Mouse (Mus musculus): Measurements from ENCODE around the gene Tmem235. TPM values are rescaled to one million over a fixed set of nuclear protein-coding genes. Genes with fewer than 3 reads are reported as not detected.

The Tmem235 gene
- total and polyA plus RNA-seq, 3 experiments, result not detected

GRCm38 (mm10) chr11:117863174-117863856 is 2.8 kb downstream of the Tmem235 start:
- H3K27ac ChIP-seq (ENCODE audit: insufficient read depth, low read depth), result no peak overlapping the region
- peaks cover 11 to 22% of the 10 kb centered on the region in 2 experiments for H3K4me1 ChIP-seq (ENCODE audit: control insufficient read depth in 1 of 2, insufficient read depth in 2 of 2)
- in situ Hi-C loops (cut with MboI; ENCODE audit: low pct_ligation_motif_present, low pct_unique_long_range_greater_than_20kb, low sequenced_read_pairs) (loop anchor here (10.0 kb wide), 1 partner anchor 351 kb away; no protein-coding TSS in a partner anchor), dilution Hi-C loops (cut with MboI; ENCODE audit: extremely low pct_ligation_motif_present, extremely low pct_unique_long_range_greater_than_20kb, low sequenced_read_pairs) (no loop called here)
- no peak overlapping the region for H3K4me2 ChIP-seq (ENCODE audit: insufficient read depth, low read depth, poor library complexity, severe bottlenecking)
- no peak for TF ChIP-seq NRF1 (IDR thresholded peaks at IDR 0.05; ENCODE audit: low read depth, low read length)
- TF ChIP-seq ZKSCAN1 (IDR thresholded peaks at IDR 0.05; ENCODE audit: borderline replicate concordance, low read depth, low read length), result no peak
- no peak for TF ChIP-seq POLR2AphosphoS2 (IDR thresholded peaks at IDR 0.05; ENCODE audit: low read depth, low read length)
- TF ChIP-seq CTCF (conservative IDR thresholded peaks at IDR 0.05 in 1 of 2, IDR thresholded peaks at IDR 0.05 in 1 of 2; ENCODE audit: low read depth in 2 of 2, low read length in 2 of 2), result no peak
- TF ChIP-seq MEF2A (IDR thresholded peaks at IDR 0.05; ENCODE audit: borderline replicate concordance, low read depth, low read length), result no peak
- TF ChIP-seq USF2 (conservative IDR thresholded peaks at IDR 0.05; ENCODE audit: low read depth, low read length), result no peak
- no peak for TF ChIP-seq JUND (conservative IDR thresholded peaks at IDR 0.05; ENCODE audit: low read depth, low read length)
- no peak for TF ChIP-seq E2F4 (IDR thresholded peaks at IDR 0.05; ENCODE audit: insufficient replicate concordance, low read depth, low read length)
- TF ChIP-seq MXI1 (IDR thresholded peaks at IDR 0.05; ENCODE audit: low read depth, low read length), result no peak
- no peak for TF ChIP-seq SIN3A (IDR thresholded peaks at IDR 0.05; ENCODE audit: low read length)
- no peak for TF ChIP-seq HCFC1 (IDR thresholded peaks at IDR 0.05; ENCODE audit: low read depth, low read length)
- TF ChIP-seq SMC3 (IDR thresholded peaks at IDR 0.05; ENCODE audit: low read depth, low read length), result no peak
- TF ChIP-seq BHLHE40 (IDR thresholded peaks at IDR 0.05; ENCODE audit: low read depth, low read length), result no peak
- TF ChIP-seq MYC (IDR thresholded peaks at IDR 0.05; ENCODE audit: low read depth, low read length), result no peak
- no peak for TF ChIP-seq PAX5 (IDR thresholded peaks at IDR 0.05; ENCODE audit: low read length)
- no peak overlapping the region for H3K4me3 ChIP-seq (replicated peaks in 1 of 3; ENCODE audit: low read depth in 2 of 3, low read length in 2 of 3, poor library complexity in 1 of 3)
- peaks cover 16% of the 10 kb centered on the region for H3K27me3 ChIP-seq (replicated peaks)
- peaks cover 0 to 12% of the 10 kb centered on the region in 2 experiments for H3K36me3 ChIP-seq (replicated peaks in 1 of 2; ENCODE audit: control insufficient read depth in 1 of 2, insufficient read depth in 1 of 2, low read length in 1 of 2)
- H3K79me2 ChIP-seq (replicated peaks; ENCODE audit: control insufficient read depth, extremely low read depth, insufficient read depth, poor library complexity, severe bottlenecking), result no peaks in the 10 kb centered on the region
- no peak overlapping the region for H3K9ac ChIP-seq (ENCODE audit: insufficient read depth, low read depth)
- no peaks in the 10 kb centered on the region for H3K9me3 ChIP-seq (replicated peaks; ENCODE audit: low read length)
- DNase-seq (ENCODE audit: extremely low read depth), result no peak

GRCm38 (mm10) chr11:117864805-117865204 is 4.3 kb downstream of the Tmem235 start:
- Histone ChIP-seq H3K4me3 (replicated peaks in 1 of 3; ENCODE audit: low read depth in 2 of 3, low read length in 2 of 3, poor library complexity in 1 of 3) (no peak overlapping the region), H3K9ac (ENCODE audit: insufficient read depth, low read depth) (no peak overlapping the region), H3K79me2 (replicated peaks; ENCODE audit: control insufficient read depth, extremely low read depth, insufficient read depth, poor library complexity, severe bottlenecking) (no peaks in the 10 kb centered on the region), H3K27me3 (replicated peaks) (peaks cover 31% of the 10 kb centered on the region), H3K9me3 (replicated peaks; ENCODE audit: low read length) (no peaks in the 10 kb centered on the region), H3K27ac (ENCODE audit: insufficient read depth, low read depth) (no peak overlapping the region), H3K4me1 (ENCODE audit: control insufficient read depth in 1 of 2, insufficient read depth in 2 of 2) (peaks cover 11 to 22% of the 10 kb centered on the region in 2 experiments), H3K36me3 (replicated peaks in 1 of 2; ENCODE audit: control insufficient read depth in 1 of 2, insufficient read depth in 1 of 2, low read length in 1 of 2) (peaks cover 0 to 4% of the 10 kb centered on the region in 2 experiments), H3K4me2 (ENCODE audit: insufficient read depth, low read depth, poor library complexity, severe bottlenecking) (no peak overlapping the region)
- dilution Hi-C loops (cut with MboI; ENCODE audit: extremely low pct_ligation_motif_present, extremely low pct_unique_long_range_greater_than_20kb, low sequenced_read_pairs), result no loop called here
- in situ Hi-C loops (cut with MboI; ENCODE audit: low pct_ligation_motif_present, low pct_unique_long_range_greater_than_20kb, low sequenced_read_pairs), result loop anchor here (5.0 to 10.0 kb wide), 2 partner anchors 227 to 350 kb away; no protein-coding TSS in a partner anchor
- TF ChIP-seq TCF12 (IDR thresholded peaks at IDR 0.05; ENCODE audit: low read depth, low read length), result no peak
- no peak for TF ChIP-seq BHLHE40 (IDR thresholded peaks at IDR 0.05; ENCODE audit: low read depth, low read length)
- no peak for TF ChIP-seq JUND (conservative IDR thresholded peaks at IDR 0.05; ENCODE audit: low read depth, low read length)
- TF ChIP-seq ZNF384 (IDR thresholded peaks at IDR 0.05; ENCODE audit: low read depth, low read length), result no peak
- no peak for TF ChIP-seq SMC3 (IDR thresholded peaks at IDR 0.05; ENCODE audit: low read depth, low read length)
- no peak for TF ChIP-seq SIN3A (IDR thresholded peaks at IDR 0.05; ENCODE audit: low read length)
- no peak for TF ChIP-seq POLR2AphosphoS2 (IDR thresholded peaks at IDR 0.05; ENCODE audit: low read depth, low read length)
- no peak for TF ChIP-seq E2F4 (IDR thresholded peaks at IDR 0.05; ENCODE audit: insufficient replicate concordance, low read depth, low read length)
- TF ChIP-seq CHD2 (IDR thresholded peaks at IDR 0.05; ENCODE audit: low read length), result no peak
- TF ChIP-seq MXI1 (IDR thresholded peaks at IDR 0.05; ENCODE audit: low read depth, low read length), result no peak
- no peak for TF ChIP-seq ZKSCAN1 (IDR thresholded peaks at IDR 0.05; ENCODE audit: borderline replicate concordance, low read depth, low read length)
- no peak for TF ChIP-seq MAX (IDR thresholded peaks at IDR 0.05; ENCODE audit: low read length)
- TF ChIP-seq ELF1 (IDR thresholded peaks at IDR 0.05; ENCODE audit: low read depth, low read length), result no peak
- no peak for TF ChIP-seq UBTF (IDR thresholded peaks at IDR 0.05; ENCODE audit: low read depth, low read length)
- TF ChIP-seq PAX5 (IDR thresholded peaks at IDR 0.05; ENCODE audit: low read length), result no peak
- TF ChIP-seq USF1 (IDR thresholded peaks at IDR 0.05; ENCODE audit: low read depth, low read length), result no peak
- no peak for TF ChIP-seq MYC (IDR thresholded peaks at IDR 0.05; ENCODE audit: low read depth, low read length)
- TF ChIP-seq ZMIZ1 (IDR thresholded peaks at IDR 0.05; ENCODE audit: low read depth, low read length), result no peak
- DNase-seq (ENCODE audit: extremely low read depth), result no peak

Measured in CH12.LX (cell line).